Mouse (Mus musculus): ENCODE measurements around the gene Ott.
"Not testable (repeated sequence)": the region's sequence is repeated elsewhere in the genome, so short reads cannot be mapped to it uniquely, and the experiment has no call there.

Gene Ott

GRCm38 (mm10) chrX:149073982-149074381, at the start of gene Ott:
TSS of gene Ott (plus strand) at chrX:149074282.
- not testable (repeated sequence) for DNase-seq (ENCODE audit: low read depth, low spot score)

All from forelimb bud, embryonic 11.5 days (tissue).